Mouse (Mus musculus) thymus, postnatal 0 days (tissue): ENCODE data around the gene Bcl9l. TPM values are rescaled to one million over a fixed set of nuclear protein-coding genes. Genes with fewer than 3 reads are reported as not detected.
A peak's percentile ranks its signal among the peaks of the same experiment; 100 is the strongest.

Experiments
- DNase-seq: peaks from one replicate; pipeline ENCODE4 v3.0.0-alpha.2; 2015; ENCODE audit warnings: low spot score
- polyA plus RNA-seq: library from polyadenylated mRNA; unstranded; fragments of >200 nt; fragmentation: Nextera tagmentation; extraction: Ambion mirVana; gene quantifications from 2 replicates; pipeline ENCODE4 v1.2.1, GENCODE M21; 2015

The Bcl9l gene
- polyA plus RNA-seq, 1 experiment from 2014 or later, result 4.4 TPM

GRCm38 (mm10) chr9:44496803-44497461 is 14.3 kb downstream of the Bcl9l start:
- DNase-seq, result no peak

DNA sequence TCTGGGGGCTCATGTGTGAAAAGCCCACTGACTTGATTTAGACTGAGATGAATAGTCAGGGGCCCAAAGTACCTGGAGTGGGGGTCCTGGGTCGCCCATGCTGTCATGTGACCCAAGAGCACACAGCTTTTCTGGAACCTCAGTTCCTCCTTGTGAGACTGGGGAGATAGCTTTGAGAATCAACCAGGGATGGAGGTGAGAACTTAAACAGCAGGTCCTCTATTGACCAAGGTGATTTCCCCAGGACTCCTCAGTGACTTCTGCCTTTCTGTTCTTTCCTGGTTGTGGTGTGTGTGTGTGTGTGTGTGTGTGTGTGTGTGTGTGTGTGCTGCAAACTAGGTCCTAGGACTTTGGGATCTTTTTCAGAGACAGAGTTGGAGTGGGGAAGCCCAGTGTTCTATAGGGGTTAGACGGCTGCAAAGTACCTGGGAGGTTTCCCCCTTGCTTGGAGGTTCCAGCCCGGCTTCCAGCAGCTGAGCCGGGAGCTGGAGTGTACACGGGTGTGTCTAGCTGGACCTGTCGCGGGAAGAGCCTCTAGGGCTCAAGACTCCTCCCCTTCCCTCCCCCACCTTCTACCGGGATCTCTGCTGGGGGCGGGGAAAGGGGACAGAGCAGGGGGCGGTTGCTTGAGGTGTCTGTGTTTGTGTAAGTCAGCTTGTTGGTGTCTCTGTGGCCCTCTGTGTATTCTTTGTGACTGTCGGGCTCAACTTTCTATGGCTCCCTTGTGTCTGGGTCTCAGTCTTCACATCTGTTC is 15.2 kb downstream of the Bcl9l start:
- peak; percentile 45 for DNase-seq

DNA sequence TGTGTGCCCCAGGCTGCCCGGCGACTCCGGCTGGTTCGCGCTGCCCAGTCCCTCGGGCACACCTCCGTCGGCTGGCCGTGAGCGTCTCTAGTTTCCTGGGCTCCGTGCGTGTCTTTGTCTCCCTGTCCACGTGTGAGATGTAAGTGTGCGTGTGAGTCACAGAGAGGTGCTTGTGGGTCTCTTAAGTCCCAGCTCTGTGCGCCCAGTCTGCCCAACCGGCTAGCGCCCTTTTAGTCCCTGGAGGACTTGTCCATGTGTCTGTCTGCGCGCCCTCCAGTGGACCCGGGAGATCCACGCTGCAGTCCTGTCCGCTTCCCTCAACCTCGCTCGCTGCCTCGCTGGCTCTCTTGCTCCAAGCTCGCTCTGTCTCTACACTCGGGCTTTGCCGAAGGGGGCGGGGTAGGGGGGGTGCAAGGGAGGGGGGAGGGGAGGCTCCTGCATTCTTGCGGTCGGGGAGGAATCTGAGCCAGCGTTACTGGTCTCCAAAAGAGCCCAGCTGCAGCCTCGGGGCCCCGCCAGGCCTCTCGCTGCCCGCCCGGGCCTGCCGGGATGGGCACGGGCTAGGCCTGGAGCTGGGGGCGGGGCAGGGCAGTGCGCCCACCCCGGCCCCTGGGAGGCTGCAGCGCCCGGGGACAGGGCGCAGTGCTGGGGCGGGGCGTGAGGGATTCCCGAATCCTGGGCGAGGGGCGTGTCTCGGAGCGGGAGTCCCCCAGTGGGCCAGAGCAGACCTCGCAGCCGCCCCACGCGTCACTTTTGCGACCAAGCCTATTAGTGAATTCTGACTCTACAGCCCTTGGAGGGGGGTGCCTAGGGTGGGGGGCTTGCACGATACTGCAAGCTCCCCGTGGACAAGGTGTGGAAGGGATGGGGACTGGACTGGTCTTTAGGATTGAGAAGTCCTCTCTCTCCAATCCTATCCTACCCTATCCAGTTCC is 16.1 kb downstream of the Bcl9l start:
- DNase-seq, result peak; percentile 40

DNA sequence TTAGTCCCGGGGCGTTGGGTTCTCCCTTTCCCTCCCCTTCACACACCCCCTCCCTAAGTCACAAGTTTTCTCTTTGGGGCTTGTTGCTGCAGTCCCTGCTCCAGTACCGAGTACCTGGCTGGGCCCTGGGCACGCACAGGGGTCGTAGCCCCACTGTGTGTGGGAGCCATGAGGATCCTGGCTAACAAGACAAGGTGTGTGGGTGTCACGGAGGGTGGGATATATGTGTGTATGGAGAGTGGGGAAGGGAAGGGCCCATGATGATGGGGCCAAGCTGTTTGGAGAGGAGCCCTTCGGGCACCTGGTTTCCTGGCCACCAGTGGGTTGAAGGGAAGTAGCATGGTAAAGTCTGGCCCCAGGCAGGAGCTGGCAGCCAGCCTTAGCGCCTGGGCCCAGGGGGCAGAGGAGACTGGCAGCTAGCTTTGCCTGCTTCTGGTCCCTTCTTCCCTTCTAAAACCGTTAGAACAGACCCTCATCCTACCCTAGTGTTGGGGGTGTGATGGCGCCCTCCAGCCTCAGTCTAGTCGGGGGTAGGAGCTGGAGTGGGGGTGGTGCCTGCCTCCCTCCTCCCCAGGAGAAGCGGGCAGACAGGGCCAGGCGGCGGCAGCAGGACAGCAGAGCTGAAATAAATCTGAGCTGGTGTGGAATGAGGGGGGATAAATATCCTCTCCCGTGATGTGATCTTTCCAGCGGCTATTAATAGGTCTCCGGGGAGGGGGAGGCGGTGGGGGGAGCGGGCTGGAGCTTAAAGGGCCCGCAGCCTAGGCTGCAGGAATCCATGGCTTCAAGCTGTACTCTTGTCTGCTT is 16.9 kb downstream of the Bcl9l start:
- no peak for DNase-seq

GRCm38 (mm10) chr9:44500163-44500533 is 17.5 kb downstream of the Bcl9l start:
- DNase-seq, result no peak

DNA sequence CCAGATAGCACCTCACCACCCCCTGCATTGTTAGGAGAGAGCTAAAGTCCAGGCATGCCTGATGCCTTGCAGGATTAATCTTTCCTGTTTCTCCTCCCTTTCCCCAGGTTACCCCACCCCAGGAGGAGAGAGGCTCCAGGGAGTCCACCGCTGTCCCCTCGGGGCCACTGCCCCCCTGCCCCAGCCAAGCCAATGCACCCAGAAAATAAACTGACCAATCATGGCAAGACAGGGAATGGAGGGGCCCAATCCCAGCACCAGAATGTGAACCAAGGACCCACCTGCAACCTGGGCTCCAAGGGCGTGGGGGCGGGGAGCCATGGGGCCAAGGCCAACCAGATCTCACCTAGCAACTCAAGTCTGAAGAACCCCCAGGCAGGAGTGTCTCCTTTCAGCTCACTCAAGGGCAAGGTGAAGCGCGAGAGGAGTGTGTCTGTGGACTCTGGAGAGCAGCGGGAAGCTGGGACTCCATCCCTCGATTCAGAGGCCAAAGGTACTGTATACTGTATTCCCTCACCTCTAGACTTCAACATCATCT is 18.1 kb downstream of the Bcl9l start:
- no peak for DNase-seq

DNA sequence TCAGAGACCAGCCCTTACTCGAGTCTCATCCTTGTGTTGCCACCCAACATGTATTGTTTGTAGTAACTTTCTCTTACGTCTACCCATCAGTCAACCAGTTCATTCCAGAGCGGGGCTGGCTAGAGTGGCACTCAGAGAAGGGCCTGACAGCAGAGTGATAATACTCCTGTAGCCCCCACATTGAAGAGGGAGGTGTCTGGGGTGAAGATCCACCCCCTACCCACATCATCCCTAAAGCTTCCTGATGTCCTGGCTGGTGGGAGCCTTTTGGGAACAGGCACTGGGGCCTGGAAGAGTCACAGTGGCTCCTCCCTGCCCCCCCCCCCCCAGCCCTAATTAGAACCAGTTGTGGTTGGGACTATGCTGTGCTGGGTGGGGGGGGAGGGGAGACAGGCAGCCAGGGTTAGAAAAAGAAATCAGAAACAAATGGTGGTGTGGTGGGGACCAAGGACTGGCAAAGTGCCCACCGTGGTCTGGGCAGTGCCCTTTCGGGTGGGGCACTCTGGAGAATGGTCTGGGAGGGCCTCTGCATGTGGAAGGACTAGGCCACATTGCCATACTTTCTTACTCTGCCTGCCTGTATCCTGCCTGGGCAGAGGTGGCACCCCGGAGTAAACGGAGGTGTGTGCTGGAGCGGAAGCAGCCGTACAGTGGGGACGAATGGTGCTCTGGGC is 18.7 kb downstream of the Bcl9l start:
- DNase-seq, result no peak

DNA sequence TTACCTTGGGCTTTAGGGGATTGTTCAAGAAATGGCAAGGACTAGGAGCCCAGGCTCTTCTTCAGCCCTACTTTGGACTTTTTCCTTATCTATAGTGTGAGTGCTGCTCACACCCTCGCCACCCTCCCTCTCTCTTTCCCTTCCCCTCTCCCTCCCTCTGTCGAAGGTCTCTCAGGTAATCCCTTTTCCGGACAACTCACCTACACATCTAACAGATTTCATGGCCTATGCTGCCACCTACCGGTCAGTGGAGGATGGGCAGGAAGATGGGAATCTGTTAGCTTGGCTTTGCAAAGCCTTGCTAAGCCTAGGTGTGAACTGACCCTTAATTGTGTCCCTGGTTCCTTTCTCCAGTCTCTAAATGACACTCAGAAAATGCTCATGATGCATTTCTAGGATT is 19.4 kb downstream of the Bcl9l start:
- peak; percentile 86 for DNase-seq

- no peak for DNase-seq
Observed at GRCm38 (mm10) chr9:44504893-44505823, 22.5 kb downstream of the Bcl9l start.

DNA sequence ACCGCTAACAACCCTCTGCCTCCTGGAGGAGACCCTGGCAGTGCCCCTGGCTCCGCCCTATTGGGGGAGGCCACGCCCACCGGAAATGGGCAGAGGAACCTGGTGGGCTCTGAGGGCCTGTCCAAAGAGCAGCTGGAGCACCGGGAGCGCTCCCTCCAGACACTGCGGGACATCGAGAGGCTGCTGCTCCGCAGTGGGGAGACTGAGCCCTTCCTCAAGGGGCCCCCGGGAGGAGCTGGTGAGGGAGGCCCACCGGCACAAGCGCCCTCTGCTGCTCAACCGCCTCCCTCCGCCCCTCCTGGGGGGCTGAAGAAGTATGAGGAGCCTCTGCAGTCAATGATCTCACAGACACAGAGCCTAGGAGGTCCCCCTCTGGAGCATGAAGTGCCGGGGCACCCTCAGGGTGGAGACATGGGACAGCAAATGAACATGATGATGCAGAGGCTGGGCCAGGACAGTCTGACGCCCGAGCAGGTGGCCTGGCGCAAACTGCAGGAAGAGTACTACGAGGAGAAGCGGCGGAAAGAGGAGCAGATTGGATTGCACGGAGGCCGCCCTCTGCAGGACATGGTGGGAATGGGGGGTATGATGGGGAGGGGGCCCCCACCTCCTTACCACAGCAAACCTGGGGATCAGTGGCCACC is 23.3 kb downstream of the Bcl9l start:
- peak; percentile 69 for DNase-seq

GRCm38 (mm10) chr9:44506566-44506965 is 23.9 kb downstream of the Bcl9l start:
- DNase-seq, result no peak

DNA sequence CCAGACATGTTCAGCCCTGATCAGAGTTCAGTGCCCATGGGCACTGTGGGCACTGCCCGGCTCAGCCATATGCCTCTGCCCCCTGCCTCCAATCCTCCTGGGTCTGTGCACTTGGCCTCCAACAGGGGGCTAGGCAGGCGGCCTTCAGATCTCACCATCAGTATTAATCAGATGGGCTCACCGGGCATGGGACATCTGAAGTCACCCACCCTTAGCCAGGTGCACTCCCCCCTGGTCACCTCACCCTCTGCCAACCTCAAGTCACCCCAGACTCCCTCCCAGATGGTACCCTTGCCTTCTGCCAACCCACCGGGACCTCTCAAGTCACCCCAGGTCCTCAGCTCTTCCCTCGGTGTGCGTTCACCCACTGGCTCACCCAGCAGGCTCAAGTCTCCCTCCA is 24.7 kb downstream of the Bcl9l start:
- DNase-seq, result no peak

- DNase-seq, result no peak
Observed at GRCm38 (mm10) chr9:44508124-44508619, 25.5 kb downstream of the Bcl9l start.

DNA sequence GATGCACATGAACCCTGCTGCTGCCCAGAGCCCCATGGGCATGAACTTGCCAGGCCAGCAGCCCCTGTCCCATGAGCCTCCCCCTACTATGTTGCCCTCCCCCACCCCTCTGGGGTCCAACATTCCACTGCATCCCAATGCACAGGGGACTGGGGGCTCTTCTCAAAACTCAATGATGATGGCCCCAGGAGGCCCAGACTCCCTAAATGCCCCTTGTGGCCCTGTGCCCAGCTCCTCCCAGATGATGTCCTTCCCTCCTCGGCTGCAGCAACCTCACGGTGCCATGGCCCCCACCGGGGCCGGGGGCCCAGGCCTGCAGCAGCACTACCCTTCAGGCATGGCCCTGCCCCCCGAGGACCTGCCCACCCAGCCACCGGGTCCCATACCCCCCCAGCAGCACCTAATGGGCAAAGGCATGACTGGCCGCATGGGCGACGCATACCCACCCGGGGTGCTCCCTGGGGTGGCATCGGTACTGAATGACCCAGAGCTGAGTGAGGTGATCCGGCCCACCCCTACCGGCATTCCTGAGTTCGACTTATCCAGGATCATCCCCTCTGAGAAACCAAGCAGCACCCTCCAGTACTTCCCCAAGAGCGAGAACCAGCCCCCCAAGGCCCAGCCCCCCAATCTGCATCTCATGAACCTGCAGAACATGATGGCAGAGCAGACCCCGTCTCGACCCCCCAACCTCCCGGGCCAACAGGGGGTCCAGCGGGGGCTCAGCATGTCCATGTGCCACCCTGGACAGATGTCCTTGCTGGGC is 26.3 kb downstream of the Bcl9l start:
- DNase-seq, result no peak

GRCm38 (mm10) chr9:44509487-44510354 is 27.1 kb downstream of the Bcl9l start:
- DNase-seq, result peak; percentile 89

DNA sequence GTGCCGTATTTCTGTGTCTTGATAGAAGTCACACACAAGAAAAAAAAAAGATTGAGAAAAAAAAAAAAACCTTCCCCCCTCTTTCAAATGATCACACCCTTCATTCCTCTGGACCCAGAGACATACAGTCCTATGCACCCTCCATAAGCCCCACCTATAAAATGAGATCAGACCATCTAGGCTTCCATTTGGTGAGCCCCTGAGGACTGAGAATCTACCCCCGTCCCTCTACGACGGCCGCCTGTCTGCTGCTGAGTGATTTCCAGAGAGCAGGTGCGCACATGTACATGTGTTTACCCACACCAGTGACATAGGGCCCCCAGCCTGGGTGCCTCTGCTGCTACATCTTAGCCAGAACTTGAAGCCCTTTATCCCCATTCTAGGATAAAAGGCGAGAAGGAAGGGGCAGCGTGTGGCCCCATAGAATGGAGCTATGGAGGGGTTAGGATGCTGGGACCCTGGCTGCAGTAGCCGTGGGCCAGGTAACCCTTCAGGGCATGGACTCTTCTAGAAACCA is 27.8 kb downstream of the Bcl9l start:
- DNase-seq, result peak; percentile 81
